Mouse (Mus musculus): ENCODE data around the gene Slc38a3.

The Slc38a3 gene

GRCm38 (mm10) chr9:107637070-107637469 lies 32.3 kb downstream of the Slc38a3 start:
- DNase-seq (ENCODE audit: low read depth, low spot score): peak; percentile 80

GRCm38 (mm10) chr9:107635279-107636028 lies 33.9 kb downstream of the Slc38a3 start, which contains the start of gene Gnai2:
Gnai2 (minus strand) TSS chr9:107635367.
- DNase-seq (ENCODE audit: low read depth, low spot score): peak; percentile 97

GRCm38 (mm10) chr9:107634406-107635278 lies 34.7 kb downstream of the Slc38a3 start:
- no peak for DNase-seq (ENCODE audit: low read depth, low spot score)

- DNase-seq (ENCODE audit: low read depth, low spot score): no peak
Observed at GRCm38 (mm10) chr9:107633661-107634405, 35.5 kb downstream of the Slc38a3 start.

- DNase-seq (ENCODE audit: low read depth, low spot score): peak; percentile 75
Observed at GRCm38 (mm10) chr9:107633091-107633660, 36.2 kb downstream of the Slc38a3 start.

- DNase-seq (ENCODE audit: low read depth, low spot score): no peak
Observed at GRCm38 (mm10) chr9:107632478-107632877, 36.9 kb downstream of the Slc38a3 start.

GRCm38 (mm10) chr9:107631861-107632260 lies 37.5 kb downstream of the Slc38a3 start:
- DNase-seq (ENCODE audit: low read depth, low spot score): no peak

- DNase-seq (ENCODE audit: low read depth, low spot score): no peak
Observed at GRCm38 (mm10) chr9:107631311-107631826, 38.0 kb downstream of the Slc38a3 start.

- DNase-seq (ENCODE audit: low read depth, low spot score): peak; percentile 88
Observed at GRCm38 (mm10) chr9:107630576-107630975, 38.8 kb downstream of the Slc38a3 start.

GRCm38 (mm10) chr9:107629901-107630425 lies 39.4 kb downstream of the Slc38a3 start:
- DNase-seq (ENCODE audit: low read depth, low spot score): no peak

- no peak for DNase-seq (ENCODE audit: low read depth, low spot score)
Observed at GRCm38 (mm10) chr9:107629411-107629730, 40.0 kb downstream of the Slc38a3 start.

- DNase-seq (ENCODE audit: low read depth, low spot score): no peak
Observed at GRCm38 (mm10) chr9:107628721-107629410, 40.5 kb downstream of the Slc38a3 start.

- DNase-seq (ENCODE audit: low read depth, low spot score): no peak
Observed at GRCm38 (mm10) chr9:107627387-107628255, 41.7 kb downstream of the Slc38a3 start.

- DNase-seq (ENCODE audit: low read depth, low spot score): peak; percentile 95
Observed at GRCm38 (mm10) chr9:107626844-107627277, 42.5 kb downstream of the Slc38a3 start.

- peak; percentile 65 for DNase-seq (ENCODE audit: low read depth, low spot score)
Observed at GRCm38 (mm10) chr9:107626158-107626843, 43.0 kb downstream of the Slc38a3 start.

GRCm38 (mm10) chr9:107625351-107626128 lies 43.8 kb downstream of the Slc38a3 start:
- no peak for DNase-seq (ENCODE audit: low read depth, low spot score)

GRCm38 (mm10) chr9:107624951-107625350 lies 44.4 kb downstream of the Slc38a3 start:
- DNase-seq (ENCODE audit: low read depth, low spot score): no peak

- no peak for DNase-seq (ENCODE audit: low read depth, low spot score)
Observed at GRCm38 (mm10) chr9:107624539-107624938, 44.8 kb downstream of the Slc38a3 start.
